Mouse (Mus musculus) adrenal gland, adult 10 weeks (tissue): Measurements from ENCODE around the gene Cmc1. TPM values are rescaled to one million over a fixed set of nuclear protein-coding genes. Genes with fewer than 3 reads are reported as not detected.

Experiments used
- polyA plus RNA-seq: library from polyadenylated mRNA; stranded (reverse); fragments of 350-450 nt; fragmentation: Illumina TruSeq; extraction: RNeasy Lipid Tissue Mini Kit (QIAGEN cat#74804); gene quantifications from one replicate; pipeline ENCODE4 v1.2.3, GENCODE M21; 2014; ENCODE audit warnings: low read depth, low replicate concordance

The Cmc1 gene
- polyA plus RNA-seq = 122 TPM

DNA sequence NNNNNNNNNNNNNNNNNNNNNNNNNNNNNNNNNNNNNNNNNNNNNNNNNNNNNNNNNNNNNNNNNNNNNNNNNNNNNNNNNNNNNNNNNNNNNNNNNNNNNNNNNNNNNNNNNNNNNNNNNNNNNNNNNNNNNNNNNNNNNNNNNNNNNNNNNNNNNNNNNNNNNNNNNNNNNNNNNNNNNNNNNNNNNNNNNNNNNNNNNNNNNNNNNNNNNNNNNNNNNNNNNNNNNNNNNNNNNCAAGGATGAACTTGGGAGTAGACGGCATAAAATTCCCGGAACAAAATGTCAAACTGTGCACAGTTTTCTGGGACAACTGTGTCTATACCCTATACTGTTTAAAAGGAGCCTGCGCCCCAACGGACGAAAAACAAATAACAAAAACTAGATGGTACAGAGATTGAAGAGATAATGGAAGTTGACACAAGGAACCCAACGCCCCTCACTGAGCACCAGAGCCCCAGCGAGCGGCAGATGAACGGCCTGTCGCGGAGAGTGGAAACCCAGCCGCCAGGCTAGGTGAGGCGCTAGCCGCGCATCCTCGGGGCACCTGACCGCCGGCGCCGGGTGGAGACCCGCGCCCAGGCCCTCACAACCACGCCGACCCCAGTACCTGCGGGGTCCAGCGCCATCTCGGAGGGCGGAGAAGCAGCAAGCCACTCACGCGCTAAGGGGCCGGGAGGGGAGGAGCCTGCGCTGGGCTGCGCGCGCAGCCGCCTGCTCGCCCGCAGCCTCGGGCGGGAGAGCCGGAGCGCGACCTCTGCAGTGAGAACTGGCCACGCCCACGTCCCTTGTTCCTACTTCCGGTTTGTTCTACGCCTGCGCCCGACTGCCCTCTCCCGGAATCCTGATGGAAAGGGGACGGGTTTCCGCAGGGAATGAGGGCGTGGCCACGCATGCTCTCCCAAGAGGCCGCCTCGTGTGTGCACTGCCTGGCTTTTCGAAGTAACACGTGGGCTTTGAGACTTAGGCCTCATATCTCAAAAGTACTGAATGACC, at the start of gene Cmc1:
Gene Cmc1, minus strand, starts transcription at position 771 of the 996 bp plus-strand sequence.

GRCm38 (mm10) chr9:118040218-118041021, 109.6 kb downstream of the Cmc1 start, which contains the start of gene Azi2:
Azi2 (plus strand) TSS chr9:118040499.

Other genes starting within 250 kb of the Cmc1 start
- gene Azi2, start 109.7 kb downstream of the Cmc1 start, polyA plus RNA-seq = 199 TPM